Mouse (Mus musculus): ENCODE measurements around the gene Trpc5.

Gene Trpc5

DNA sequence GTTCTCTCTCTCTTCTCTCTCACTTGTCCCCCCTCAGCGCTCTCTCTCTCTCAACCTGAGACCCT lies at the start of gene Trpc5:
TSS of gene Trpc5 (minus strand) at position 39 of the 65 bp plus-strand sequence.
- no peak for DNase-seq

DNA sequence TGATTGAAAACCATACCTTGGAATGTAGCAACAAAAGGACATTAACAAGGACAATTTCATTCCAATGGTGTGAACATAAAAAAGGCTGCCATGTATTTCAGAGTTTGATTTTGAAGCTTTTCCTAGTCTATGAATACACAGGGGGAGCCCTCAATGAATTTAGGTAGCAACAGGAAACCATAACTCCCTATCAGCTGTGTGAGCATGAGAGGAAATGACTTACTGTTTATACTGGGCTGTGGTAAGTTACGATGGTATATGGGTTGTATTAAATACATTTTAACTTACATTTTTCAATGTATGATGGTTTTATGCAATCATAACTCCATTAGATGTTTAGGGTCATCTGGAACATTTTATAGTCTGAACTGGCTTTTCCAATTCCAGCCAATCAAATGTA lies 28.4 kb upstream of the Trpc5 start:
- no peak for DNase-seq

DNA sequence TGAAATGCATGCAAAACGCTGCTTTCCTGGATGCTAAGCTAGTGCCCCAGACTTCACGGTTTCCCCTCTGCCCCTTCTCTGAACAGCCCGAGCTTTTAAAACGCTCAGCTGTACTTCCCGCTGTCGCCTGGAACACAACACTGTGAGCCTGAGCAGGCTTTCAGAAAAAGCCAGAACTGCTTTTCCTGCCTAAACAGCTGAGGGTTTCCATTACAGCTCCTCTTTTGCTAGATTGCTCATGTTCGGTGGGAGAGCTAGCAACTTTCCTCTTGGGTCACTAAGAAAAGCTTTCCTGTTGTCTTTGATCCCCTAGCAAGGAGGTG lies 1.8 kb upstream of the Trpc5 start:
- DNase-seq, result no peak

DNA sequence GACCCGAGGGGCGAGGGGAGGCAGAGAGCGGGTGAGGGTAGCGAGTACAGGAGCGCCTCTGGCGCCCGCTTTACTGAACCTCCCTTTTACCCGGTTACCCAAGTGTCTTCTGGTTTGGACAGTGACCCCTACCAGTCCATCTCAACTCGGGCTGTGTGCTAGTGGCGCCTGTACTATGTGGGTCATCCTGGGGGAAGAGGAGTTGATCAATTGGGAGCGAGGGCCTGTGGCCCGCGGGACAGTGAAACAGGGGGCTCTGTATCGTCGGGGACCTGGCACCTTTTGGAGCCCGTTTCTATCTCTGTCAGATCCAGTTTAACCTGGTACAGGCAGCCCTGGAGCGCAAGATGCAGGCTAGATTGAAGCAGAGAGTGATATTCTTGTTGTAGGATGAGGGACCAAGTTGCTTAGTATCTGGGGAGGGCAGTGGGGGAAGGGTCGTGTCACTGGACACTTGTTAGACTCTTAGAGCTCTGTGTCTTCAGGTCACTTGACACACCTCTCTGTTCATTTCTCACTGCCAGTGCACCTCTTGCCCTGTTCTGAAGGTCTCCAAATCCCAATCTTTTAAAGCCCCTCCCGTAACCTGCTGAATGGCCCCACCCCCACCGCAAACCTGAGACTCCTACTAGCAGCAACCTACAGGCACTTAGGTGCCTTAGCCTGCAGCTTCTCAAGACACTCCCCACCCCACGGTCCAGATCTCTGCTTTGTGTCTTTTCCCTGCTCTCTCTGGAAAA lies 1.3 kb upstream of the Trpc5 start:
- DNase-seq, result peak in 1 of 2 experiments; percentile 3

DNA sequence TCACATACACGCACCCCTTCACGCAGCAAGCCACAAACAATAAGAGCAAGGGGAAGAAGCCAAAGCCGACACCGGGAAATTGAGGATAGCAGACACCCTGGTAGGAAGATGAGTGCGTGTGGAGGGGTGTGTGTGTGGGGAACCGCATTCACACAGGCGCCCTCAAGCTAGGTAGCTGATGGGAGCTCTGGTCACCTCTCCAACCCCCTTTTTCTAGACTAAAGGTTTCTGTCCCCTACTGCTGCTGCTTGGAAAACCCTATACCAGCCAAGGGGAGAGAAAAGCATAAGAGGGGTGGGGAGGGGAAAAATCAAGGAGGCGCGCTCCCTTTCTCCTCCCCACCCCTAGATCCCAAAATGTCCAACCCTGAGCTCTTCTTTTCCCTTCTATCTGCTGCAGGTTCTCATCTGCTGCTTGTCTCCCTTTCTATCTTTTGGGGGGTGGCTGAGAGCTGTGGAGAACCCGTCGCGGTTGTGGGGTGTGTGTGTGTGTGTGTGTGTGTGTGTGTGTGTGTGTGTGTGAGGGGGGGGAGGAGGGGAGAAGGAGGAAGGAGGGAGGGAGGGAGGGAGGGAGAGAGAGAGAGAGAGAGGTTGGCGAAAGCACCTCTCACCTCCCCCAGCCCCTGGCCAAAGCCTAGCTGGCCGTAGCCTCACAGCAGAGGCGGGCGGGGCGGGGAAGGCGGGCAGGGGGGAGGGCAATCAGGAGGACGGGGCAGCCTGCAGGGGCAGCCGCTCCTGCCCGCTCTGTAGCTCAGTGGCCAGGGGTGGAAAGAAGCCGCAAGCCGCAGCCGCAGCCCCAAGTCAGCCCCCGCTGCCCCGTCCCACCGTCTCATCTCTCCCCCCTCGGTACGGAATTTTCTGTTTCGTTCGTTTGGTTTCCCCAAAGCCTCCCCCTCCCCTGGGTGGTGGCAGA lies 483 bp upstream of the Trpc5 start, which contains the start of gene Rtl4:
TSS of gene Rtl4 (plus strand) at position 701 of the 912 bp plus-strand sequence.
- DNase-seq, result peak; percentile 2 to 3

DNA sequence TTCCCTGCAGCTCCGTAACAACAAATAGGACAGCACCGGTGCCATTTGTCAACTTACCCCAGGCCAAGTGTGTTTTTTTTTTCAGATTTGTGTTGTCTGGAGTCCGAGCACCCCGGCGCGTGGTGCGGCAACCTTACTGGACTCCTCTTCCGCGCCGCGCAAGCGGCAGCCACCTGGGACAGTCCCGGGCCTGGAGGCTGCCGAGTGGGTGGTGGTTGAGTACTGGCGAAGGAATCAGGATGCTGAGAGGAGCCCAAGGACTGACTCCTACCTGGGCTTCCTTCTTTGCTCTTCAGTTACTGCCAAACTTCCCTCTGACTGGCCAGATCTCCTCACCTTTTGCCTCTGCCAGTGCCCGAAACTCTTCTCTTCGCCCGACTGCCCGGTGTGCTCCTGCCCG lies 238 bp downstream of the Trpc5 start:
- DNase-seq, result peak in 1 of 2 experiments; percentile 2

DNA sequence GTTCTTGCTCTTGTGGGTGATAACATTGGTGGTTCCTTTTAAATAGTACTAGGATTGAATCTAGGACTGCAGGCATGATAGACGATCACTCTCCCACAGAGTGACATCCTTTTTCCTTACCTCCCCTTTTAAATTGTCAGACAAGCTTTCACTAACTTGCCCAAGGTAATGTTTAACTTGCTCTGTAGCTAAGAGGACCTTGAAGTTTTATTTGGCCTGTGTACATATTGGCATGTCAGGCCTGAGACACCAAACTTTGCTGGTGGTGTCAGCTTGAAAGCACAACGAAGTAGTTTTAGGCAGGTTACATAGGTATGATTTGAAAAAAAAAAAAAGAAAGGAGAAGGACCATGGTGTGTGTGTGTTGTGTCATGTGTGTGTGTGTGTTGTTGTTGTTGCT lies 35.8 kb downstream of the Trpc5 start:
- no peak for DNase-seq

DNA sequence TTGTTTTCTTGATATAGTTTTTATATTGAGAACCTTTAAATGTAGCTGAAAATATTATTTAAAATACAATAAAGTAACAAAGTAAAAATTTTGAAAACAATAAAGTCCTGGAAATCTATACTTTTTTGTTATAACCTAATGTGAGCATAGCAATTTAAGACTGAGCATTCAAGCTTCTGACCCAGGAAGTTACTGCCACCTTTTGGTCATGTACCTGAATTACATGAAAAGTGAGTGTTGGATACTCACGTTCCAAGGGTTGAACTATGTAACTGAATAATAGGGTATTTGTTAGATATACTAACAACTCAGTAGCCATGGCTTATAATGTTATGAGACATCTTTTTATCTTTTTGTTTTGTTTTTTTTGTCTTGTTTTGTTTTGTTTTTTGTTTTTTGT lies 42.6 kb downstream of the Trpc5 start:
- DNase-seq, result peak in 1 of 2 experiments; percentile 3

DNA sequence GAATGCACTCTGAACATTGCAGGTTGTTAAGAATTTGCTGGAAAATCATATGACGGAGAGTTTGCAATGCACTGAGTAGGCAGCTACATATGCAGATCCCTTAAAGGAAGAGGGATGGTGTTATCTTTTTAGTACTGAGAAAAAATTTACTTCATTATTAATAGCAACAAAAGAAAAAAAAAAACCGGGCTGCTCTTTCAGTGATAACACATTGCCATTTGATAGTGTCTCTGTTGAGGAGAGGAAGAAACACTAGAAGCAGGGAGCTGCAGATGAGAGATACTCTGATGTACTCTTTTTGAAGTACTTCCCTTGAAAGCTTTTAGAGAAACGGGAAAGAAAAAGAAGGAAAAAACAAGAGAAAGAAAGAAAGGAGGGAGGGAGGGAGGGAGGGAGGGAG lies 43.2 kb downstream of the Trpc5 start:
- DNase-seq, result no peak

DNA sequence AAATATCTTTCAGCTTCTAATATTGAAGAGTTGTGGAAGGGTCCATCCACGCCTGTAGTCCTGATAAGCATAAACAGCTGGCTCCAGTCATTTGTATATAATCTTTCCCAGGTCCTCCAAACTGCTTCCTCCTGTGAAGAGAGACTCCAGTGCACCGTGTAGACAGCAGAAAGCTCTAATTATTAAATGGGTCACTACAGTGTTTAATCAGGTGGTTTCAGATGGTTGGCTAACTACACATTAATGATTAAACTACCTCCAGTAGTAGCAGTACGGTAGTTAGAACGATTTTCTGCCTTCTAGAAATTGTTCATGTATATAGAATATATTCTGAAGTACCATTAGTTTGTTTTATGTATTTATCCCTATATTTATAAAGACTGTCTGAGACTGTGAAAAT lies 75.2 kb downstream of the Trpc5 start:
- DNase-seq, result no peak

DNA sequence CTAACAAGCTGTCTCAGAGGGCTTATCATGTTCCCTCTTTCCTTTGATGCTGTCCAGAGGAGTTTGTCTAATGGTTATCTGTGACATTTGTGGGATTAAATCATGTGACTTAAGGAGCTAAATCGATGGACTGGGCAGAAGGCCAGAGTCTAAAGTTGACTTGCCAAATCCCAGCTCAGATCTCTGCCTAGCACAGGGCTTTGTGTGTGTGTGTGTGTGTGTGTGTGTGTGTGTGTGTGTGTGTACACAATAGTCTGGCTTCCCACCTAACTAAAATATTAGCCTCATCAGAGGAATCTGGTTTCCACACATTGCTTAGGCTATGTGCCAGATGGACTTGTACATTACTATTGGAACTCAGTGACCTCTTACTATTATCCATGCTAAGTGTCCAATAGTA lies 151.5 kb downstream of the Trpc5 start:
- DNase-seq, result no peak

DNA sequence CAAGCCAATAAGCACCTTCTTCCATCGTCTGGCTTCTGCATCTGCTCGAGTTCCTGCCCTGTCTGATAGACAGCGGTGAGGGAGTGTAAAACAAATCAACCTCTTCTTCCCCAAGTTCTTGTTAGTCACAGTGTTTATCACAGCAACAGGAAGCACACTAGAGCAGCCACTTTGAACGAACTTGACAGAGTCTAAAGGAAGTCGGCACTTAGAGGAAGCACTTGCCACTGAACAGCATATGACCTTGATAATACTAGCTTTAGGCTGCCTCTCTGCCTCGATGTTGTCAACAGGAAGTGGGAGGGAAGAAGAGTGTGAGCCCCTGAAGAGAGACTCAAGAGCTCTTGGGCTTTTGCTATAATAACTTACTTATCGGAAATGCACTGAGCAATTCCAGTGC lies 161.9 kb downstream of the Trpc5 start:
- no peak for DNase-seq

DNA sequence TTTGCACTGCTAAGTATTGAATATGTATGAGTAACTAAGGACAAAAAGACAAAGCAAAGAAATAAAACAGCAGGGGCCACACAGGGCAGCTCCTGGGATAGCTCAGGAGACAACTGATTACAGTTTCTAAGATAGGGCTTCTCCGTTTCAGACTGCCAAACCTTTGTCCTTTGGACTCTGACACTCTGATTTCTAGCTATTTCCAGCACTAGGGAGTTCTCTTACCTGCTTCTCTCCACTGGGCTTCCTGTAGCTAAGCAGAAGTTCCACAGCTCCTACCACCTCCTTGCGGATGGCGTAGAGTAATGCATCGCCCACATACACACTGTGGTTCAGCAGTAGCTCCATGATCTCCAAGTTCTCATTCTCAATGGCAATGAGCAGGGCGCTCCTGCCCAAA lies 164.7 kb downstream of the Trpc5 start:
- DNase-seq, result no peak

DNA sequence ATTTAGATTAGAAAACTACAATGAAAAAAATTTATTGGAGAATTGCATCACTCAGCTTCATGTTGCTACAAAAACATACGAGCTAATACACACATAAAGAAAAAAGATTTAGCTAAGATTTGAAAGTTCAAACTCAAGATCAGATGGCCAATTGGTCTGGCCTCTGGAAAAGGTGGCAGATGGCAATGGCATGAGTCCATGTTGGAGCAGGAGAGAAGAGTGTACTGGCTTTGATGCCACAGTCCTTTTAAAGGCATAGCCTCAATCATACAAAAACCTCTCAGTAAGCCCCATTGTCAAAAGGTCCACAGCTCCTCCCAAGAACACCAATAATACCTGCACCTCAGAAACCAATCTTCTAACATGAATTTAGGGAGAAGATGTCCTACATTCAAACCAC lies 196.6 kb downstream of the Trpc5 start:
- peak; percentile 32 to 45 for DNase-seq

DNA sequence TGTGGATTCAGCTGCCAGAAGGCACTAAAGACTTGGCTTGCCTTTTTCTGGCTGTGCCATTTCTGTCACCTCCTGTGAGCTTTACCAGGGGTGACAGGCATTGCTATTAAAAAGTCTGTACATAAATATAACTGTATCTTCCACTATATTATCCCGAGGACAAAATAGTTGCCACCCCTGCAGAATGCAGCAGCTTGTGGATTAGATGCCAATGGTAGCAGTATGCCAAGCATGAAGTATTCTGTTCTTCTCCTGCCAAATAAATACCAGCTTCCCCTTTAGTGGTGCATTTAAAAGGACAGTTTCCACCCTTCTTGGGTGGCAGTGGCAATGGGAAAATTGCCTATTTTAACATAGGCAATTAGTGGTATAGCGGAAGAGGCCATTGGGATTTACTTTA lies 223.6 kb downstream of the Trpc5 start:
- DNase-seq, result no peak

DNA sequence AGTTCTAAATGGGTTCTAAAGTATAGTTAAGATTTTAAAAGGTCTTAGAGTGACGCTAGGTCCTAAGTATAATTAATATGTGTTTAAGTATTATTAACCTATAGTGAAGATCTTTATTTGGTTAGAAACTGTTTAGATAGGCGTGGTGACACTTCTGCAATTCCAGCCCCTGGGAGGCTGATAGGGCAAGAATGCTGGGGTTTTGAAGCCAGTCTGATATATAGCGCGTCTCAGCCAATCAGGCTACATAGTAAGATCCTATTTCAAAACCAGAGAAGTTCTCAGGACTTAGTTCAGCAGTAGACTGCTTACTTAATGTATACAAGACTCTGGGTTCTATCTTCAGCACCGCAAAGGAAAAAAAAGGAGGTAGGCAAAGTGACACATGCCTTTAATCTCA lies 231.7 kb downstream of the Trpc5 start, which contains the start of gene Trpc5os:
TSS of gene Trpc5os (plus strand) at position 301 of the 400 bp plus-strand sequence.
- DNase-seq, result no peak

DNA sequence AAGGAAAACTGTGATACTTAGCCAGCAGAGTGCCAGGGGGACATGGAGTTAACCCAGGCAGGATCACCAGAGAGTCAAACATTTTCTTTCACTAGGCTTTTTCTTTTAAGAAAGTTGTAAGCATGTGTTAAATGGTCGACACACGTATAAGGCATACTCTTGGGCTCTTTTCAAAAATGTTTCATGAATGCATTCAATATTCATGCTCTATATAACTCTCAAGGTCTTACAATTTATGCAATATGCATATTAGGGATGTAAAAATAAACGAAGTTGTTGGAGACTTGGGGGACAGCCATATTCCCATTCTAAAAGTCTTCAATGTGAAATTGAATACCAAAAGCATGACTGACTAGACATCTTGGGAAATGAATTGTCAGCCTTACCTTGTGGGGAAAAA lies 264.1 kb downstream of the Trpc5 start:
- no peak for DNase-seq

DNA sequence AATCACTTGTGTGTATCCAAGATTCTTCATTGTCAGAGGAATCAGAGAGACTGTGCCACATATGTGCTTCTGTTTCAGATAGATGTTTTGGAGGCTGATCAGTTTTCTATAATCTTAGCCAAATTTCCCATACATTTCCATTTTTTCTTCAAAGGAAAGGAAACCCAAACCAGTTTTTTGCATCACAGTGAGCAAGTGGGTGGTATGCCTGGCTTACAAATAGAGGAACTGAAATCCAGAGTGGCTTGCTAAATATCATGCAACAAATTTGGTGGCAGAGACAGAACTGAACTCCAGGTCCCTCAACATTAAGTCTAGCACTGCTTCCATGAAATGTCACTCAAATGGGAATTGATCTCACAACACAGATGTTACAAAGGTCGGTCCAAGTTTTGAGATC lies 266.9 kb downstream of the Trpc5 start:
- no peak for DNase-seq

DNA sequence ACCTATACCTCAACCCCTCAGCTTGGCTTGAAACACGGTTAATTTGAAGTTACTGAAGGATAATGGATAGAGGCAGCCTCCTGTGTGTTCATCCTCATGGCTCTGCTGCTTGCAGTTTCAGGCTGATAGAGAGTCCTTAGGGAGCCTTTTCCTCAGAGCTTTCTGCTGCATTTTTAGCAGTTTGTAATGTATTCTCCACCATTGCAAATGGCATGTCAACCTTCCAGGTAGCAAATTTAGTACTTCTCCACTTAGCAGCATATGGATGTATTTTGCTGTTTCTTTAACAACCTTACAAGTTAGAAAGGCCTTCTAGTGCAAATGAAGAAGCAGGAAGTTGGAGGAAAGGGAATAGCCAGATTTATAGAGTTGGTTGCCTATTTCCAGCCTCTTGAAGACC lies 267.7 kb downstream of the Trpc5 start:
- no peak for DNase-seq

DNA sequence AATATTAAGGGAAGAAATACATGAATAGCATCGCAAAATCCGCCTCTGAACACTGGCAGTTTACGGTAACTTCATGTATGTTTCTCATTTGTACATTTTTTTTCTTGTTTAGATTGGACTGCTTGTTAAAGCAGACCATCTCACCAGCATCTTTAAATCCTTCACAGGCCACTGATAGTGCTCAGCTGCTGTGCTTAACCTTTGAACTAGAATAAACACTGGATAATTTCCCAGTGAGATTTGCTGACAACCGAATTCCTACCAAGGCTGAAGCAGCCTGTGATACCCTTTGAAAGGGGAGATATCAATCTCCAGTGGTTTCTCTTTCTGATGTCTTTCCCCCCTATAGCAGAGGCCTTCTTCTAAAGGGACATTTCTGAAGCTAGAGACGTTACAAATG lies 279.9 kb downstream of the Trpc5 start:
- DNase-seq, result no peak

DNA sequence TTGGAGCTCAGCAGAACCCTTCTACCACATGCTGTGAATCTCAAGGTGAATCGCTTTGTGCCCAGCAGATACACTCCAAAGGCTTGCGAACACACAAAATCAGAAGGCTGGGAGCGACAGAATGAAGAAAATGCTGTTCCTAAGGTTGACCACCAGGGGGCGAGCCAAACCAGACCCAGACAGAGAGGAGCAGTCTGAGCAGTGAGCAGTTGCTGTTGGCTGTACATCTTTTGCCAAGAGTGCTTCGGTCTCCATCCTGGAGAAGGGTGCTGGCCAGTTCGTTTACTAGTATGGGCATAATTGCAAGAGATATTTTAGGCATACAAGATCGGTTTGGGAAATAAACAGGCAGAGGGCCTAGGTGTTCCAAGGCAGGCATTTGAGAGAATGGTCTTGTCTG lies 284.5 kb downstream of the Trpc5 start:
- peak; percentile 32 to 46 for DNase-seq

DNA sequence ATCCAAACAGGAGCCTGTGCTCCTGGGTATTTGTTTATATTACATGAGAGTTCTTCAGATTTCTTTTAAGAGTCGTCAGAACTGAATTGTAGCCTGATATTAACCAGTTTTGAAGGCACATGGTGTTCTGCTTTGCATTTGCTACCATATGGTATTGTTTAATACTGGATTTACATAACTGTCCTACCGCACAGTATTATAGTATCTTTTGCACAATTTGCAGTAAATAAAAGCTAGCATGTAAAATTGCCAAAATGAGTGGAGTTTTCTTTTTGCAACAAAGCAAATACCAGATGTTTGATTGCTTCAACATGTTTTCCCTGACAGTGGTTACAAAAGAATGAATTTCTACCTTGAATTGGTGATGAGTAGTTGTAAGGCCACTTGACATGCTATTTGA lies 313.8 kb downstream of the Trpc5 start:
- no peak for DNase-seq

DNA sequence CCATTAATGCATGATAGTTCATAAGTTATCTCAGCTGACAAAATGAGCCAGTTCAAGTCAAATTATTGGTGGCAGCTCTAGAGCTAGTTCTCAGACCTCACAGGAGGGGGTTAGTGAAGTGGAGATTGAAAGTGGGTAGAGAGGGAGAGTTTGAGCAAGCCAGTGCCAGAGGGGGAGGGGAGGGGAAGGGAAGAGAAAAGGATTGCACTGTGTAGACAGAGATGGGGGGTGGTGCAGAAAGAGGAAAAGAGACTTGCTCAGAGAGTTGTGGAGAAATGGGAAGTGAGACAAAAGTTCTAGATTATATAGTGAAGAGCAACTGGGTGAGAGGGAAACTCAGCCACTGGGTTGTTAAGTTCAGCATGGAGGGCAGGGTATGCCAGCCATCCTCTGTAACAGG lies 349.6 kb downstream of the Trpc5 start:
- no peak for DNase-seq

DNA sequence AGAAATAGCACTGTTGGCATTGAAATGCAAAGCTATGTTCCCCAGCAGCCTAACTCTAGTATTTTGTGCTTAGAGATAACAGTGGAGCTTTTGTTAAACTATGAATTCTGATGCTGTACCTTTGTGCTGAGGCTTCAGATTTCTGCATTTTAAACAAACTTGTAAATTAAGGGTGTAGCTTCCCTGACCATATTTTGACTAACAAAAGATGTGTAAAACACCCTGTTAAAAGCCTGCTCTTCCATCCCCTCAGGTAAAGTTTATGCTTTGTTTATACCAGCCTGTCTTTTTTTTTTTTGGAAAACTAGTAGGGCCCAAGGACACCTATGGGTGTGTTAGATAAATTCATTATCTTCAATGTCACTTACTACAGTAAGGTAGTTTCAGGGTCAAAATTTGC lies 350.0 kb downstream of the Trpc5 start:
- no peak for DNase-seq
